Mouse (Mus musculus) ES-Bruce4 (cell line): ENCODE results near the gene Nphp4.

Experiments used
- CTCF ChIP-seq: IDR thresholded peaks from one replicate; pipeline ENCODE4 v1.8.1; 2011; ENCODE audit warnings: low read depth, low read length
- POLR2A ChIP-seq: IDR thresholded peaks from one replicate; pipeline ENCODE4 v1.8.1; 2011; ENCODE audit warnings: low read length; ENCODE audit not compliant: insufficient read depth

DNA sequence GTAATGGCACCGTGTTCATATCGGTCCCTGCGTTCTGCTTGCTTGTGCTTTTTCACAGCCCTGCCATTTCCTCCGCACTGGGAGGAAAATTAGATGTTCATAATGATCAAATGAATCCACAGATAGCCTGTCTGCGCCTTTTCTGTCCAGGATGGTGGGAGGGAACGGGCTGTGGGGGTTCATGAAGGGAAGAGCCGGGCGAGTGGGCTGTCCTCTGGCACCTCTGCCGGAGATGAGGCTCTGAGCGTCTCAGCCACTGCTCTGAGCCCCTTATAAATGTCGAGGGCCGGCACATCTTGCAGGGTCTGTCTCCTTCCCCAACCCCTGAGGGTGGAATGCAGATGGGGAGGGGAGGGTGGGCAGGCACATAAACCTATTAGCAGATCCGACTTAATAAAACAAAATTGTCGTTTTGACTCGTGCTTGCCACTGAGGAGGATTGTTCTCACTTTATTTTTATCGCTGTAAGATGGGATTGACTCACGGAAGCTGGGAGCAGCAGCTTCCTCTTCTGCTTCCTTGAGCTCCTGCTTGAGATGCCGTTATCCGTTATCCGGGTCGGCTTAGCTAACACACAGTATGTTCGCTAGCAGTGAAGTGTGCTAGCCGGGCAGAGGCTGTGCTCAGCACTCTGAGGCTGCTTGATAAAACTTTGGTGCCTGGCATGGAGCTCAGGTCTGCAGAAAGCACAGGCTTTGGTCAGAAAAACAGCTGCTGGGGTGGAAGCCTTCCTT lies 92.3 kb downstream of the Nphp4 start:
- no peak for TF ChIP-seq CTCF
- TF ChIP-seq POLR2A = no peak
